Mouse (Mus musculus) heart, embryonic 11.5 days (tissue): Measurements from ENCODE around the gene Tmem59l. TPM values are rescaled to one million over a fixed set of nuclear protein-coding genes. Genes with fewer than 3 reads are reported as not detected.
A peak's percentile ranks its signal among the peaks of the same experiment; 100 is the strongest.

ENCODE experiments used
- ATAC-seq: fragments of 200-750 bp; cut with Nextera tagmentation; replicated peaks from 2 replicates; pipeline ENCODE4 v1.8.0; 2017; ENCODE audit warnings: moderate library complexity; ENCODE audit not compliant: insufficient number of reproducible peaks, low FRiP score, low TSS enrichment
- H3K27ac ChIP-seq: fragments of 300-500 bp; sonication (generic); 2 replicates; pipeline ENCODE4 v1.5.1; 2014; ENCODE audit warnings: mild to moderate bottlenecking, low read depth, low read length
- H3K27me3 ChIP-seq: fragments of 300-500 bp; sonication (generic); 2 replicates; pipeline ENCODE4 v1.6.1; 2014; ENCODE audit warnings: mild to moderate bottlenecking, low read length, mixed read lengths; ENCODE audit not compliant: control insufficient read depth, insufficient read depth
- H3K36me3 ChIP-seq: fragments of 300-500 bp; sonication (generic); 2 replicates; pipeline ENCODE4 v1.6.1; 2014; ENCODE audit warnings: mild to moderate bottlenecking, low read length, moderate library complexity, mixed read lengths; ENCODE audit not compliant: control insufficient read depth, insufficient read depth
- H3K4me1 ChIP-seq: fragments of 300-500 bp; sonication (generic); 2 replicates; pipeline ENCODE4 v1.6.1; 2014; ENCODE audit warnings: low read length; ENCODE audit not compliant: control insufficient read depth, insufficient read depth
- H3K4me2 ChIP-seq: fragments of 300-500 bp; sonication (generic); 2 replicates; pipeline ENCODE4 v1.6.1; 2014; ENCODE audit warnings: mild to moderate bottlenecking, moderate library complexity
- H3K4me3 ChIP-seq: fragments of 300-500 bp; sonication (generic); 2 replicates; pipeline ENCODE4 v1.5.1; 2014; ENCODE audit warnings: low read depth, low read length
- H3K9ac ChIP-seq: fragments of 300-500 bp; sonication (generic); 2 replicates; pipeline ENCODE4 v1.6.1; 2014; ENCODE audit warnings: mild to moderate bottlenecking, low read depth, low read length, moderate library complexity
- H3K9me3 ChIP-seq: fragments of 300-500 bp; sonication (generic); replicated peaks from 2 replicates; pipeline ENCODE4 v1.6.1; 2016; ENCODE audit warnings: low read length; ENCODE audit not compliant: control insufficient read depth
- WGBS: fragments of 180-500 bp; shearing (Covaris S2); extraction: QIAGEN DNeasy Blood & Tissue Kit; methylation state at CpG from one replicate; pipeline ENCODE4 v1.1.7; 2014; ENCODE audit not compliant: insufficient replicate concordance; 5-methylcytosine and 5-hydroxymethylcytosine counted together
- polyA plus RNA-seq: library from polyadenylated mRNA; unstranded; fragments of >200 nt; fragmentation: Nextera tagmentation; extraction: Ambion mirVana; gene quantifications from 2 replicates; pipeline ENCODE4 v1.2.1, GENCODE M21; 2014

Gene Tmem59l
- polyA plus RNA-seq, 1 experiment from 2014 or later: 0.86 TPM

- 3% methylated on average over 55 of the region's 55 CpGs for WGBS
- 0 out of 2 replicates have a peak, but pooled peaks have one; percentile 33 for ATAC-seq
- Histone ChIP-seq H3K36me3 (no peaks in the 10 kb centered on the region), H3K27ac (no peak overlapping the region), H3K9me3 (no peaks in the 10 kb centered on the region), H3K4me2 (peak overlapping the region; percentile 70), H3K4me3 (peak overlapping the region; percentile 46), H3K27me3 (peaks cover 98% of the 10 kb centered on the region), H3K9ac (peak overlapping the region; percentile 46; the same call in 1 of the 2 replicates), H3K4me1 (peaks cover 36% of the 10 kb centered on the region)
These were observed 1.0 kb upstream of the Tmem59l start for GRCm38 (mm10) chr8:70487993-70488796.

GRCm38 (mm10) chr8:70486191-70486681 lies 922 bp downstream of the Tmem59l start:
- H3K9ac ChIP-seq: no peak overlapping the region
- no peak overlapping the region for H3K27ac ChIP-seq
- no peak overlapping the region for H3K4me2 ChIP-seq
- peaks cover 29% of the 10 kb centered on the region for H3K4me1 ChIP-seq
- H3K9me3 ChIP-seq: no peaks in the 10 kb centered on the region
- H3K36me3 ChIP-seq: no peaks in the 10 kb centered on the region
- 30% methylated on average over 7 of the region's 7 CpGs for WGBS
- peaks cover 89% of the 10 kb centered on the region for H3K27me3 ChIP-seq
- ATAC-seq: no peak
- H3K4me3 ChIP-seq: no peak overlapping the region

- 37% methylated on average over 2 of the region's 2 CpGs for WGBS
- H3K27me3 ChIP-seq: peaks cover 70% of the 10 kb centered on the region
- peaks cover 4% of the 10 kb centered on the region for H3K4me1 ChIP-seq
- H3K9me3 ChIP-seq: no peaks in the 10 kb centered on the region
- no peak overlapping the region for H3K4me2 ChIP-seq
- no peak for ATAC-seq
- H3K4me3 ChIP-seq: no peak overlapping the region
- H3K9ac ChIP-seq: no peak overlapping the region
- no peak overlapping the region for H3K27ac ChIP-seq
- no peaks in the 10 kb centered on the region for H3K36me3 ChIP-seq
These were observed 4.2 kb downstream of the Tmem59l start for GRCm38 (mm10) chr8:70482943-70483342.

DNA sequence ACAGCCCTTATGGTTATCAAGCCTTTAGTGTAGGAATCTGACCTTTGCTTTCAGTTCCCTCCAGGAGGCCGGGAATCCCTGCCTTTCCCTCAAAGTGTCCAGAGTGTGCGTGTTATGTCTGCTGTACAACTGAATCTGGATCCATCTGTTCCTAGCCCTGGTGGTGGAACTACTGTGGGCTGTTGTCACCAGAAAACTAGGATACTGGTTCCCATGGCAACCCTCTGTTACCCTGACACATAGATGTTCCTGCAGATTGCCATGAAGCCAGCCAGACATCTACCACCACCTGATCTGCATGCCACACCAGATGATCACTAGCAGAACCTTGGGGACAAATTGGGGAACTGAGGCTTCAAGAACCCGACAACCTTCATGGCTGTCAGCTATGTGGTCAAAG lies 5.2 kb downstream of the Tmem59l start:
- H3K4me3 ChIP-seq: no peak overlapping the region
- H3K9me3 ChIP-seq: no peaks in the 10 kb centered on the region
- WGBS: 61% methylated on average over 3 of the region's 3 CpGs
- no peak overlapping the region for H3K4me2 ChIP-seq
- peaks cover 4% of the 10 kb centered on the region for H3K4me1 ChIP-seq
- no peaks in the 10 kb centered on the region for H3K36me3 ChIP-seq
- peaks cover 62% of the 10 kb centered on the region for H3K27me3 ChIP-seq
- H3K27ac ChIP-seq: no peak overlapping the region
- no peak for ATAC-seq
- H3K9ac ChIP-seq: no peak overlapping the region

DNA sequence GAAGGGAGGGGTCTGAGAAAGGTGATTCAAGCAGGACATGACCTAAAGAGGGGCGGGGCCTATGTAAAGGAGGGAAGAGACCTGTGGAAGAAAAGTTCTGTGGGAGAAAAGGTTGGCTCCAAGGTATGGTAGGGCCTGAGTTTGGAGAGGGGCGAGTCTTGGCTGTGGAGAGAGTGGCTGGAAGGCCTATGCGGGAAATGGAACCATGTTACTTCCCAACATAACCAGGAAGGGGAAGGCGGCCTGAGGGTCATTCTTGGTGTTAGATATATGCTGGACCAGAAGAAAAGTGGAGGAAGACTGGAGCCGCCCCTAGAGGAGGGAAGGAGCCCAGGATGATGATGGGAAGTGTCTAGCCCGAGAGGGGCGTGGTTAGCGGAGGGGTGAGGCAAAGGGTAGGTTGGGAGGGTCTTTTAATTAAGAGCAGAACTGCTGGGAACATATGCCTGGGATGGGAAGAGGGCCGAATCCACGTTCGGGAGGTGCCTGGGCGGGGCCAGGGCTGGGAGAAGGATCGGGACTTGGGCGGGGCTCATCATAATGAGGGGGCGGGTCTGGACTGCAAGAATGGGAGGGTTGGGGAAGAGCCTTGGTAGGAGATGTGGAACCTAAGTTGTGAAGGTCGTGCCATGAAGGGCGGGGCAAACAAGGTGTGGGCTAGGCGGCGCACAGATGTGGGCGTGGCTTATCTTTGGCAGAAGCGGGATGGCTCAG lies 9.7 kb downstream of the Tmem59l start:
- H3K4me2 ChIP-seq: peak overlapping the region; percentile 93
- H3K9ac ChIP-seq: no peak overlapping the region
- H3K36me3 ChIP-seq: no peaks in the 10 kb centered on the region
- H3K4me3 ChIP-seq: peak overlapping the region; percentile 85
- no peaks in the 10 kb centered on the region for H3K9me3 ChIP-seq
- H3K27me3 ChIP-seq: peaks cover 21% of the 10 kb centered on the region; the same call in 1 of the 2 replicates
- WGBS: 2% methylated on average over 21 of the region's 21 CpGs
- H3K27ac ChIP-seq: peak overlapping the region; percentile 12; the same call in 1 of the 2 replicates
- peaks cover 9% of the 10 kb centered on the region for H3K4me1 ChIP-seq
- ATAC-seq: peak; percentile 51

- Histone ChIP-seq H3K27ac (peak within 1 kb of the TSS; percentile 68), H3K4me1 (peaks cover 9% of the 10 kb centered on the region), H3K9me3 (no peaks in the 10 kb centered on the region), H3K4me3 (peak within 1 kb of the TSS; percentile 85), H3K27me3 (peaks cover 15% of the 10 kb centered on the region; the same call in 1 of the 2 replicates), H3K4me2 (peak within 1 kb of the TSS; percentile 93), H3K36me3 (no peaks in the 10 kb centered on the region), H3K9ac (peak within 1 kb of the TSS; percentile 94)
- WGBS: 0% methylated on average over 53 of the region's 53 CpGs
- ATAC-seq: peak; percentile 89
These were observed 10.6 kb downstream of the Tmem59l start, which contains the start of gene Klhl26 for GRCm38 (mm10) chr8:70476333-70477268. TSS of gene Klhl26 (minus strand) at chr8:70476968.

GRCm38 (mm10) chr8:70471856-70472255 lies 15.3 kb downstream of the Tmem59l start:
- no peak overlapping the region for H3K27ac ChIP-seq

DNA sequence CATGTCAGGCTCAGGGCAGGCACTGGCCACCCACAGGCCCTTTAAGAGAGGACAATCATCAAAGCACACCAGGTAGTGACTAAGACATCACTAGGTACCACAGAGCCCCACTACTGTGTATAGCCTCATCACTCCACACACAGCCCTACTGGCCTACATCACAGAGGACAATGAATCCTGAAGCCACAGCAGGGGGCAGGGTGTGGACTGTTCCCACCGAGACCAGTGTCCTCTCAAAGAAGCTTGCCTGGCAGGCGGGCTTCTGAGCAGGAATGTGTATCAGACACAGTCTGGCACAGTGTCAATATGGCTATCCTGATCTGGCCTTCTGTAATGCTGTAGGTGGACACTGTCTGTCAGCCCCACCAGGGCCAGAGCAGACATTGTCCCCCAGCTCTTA lies 17.2 kb downstream of the Tmem59l start:
- Histone ChIP-seq H3K4me2 (peak overlapping the region; percentile 6; the same call in 1 of the 2 replicates), H3K9me3 (no peaks in the 10 kb centered on the region), H3K27me3 (no peaks in the 10 kb centered on the region), H3K4me1 (peaks cover 42% of the 10 kb centered on the region), H3K4me3 (no peak overlapping the region), H3K27ac (peak overlapping the region; percentile 25), H3K9ac (no peak overlapping the region), H3K36me3 (no peaks in the 10 kb centered on the region)
- WGBS: 50% methylated on average over 2 of the region's 2 CpGs
- no peak for ATAC-seq

More at GRCm38 (mm10) chr8:70471856-70472255, 15.3 kb downstream of the Tmem59l start:
- H3K4me3 ChIP-seq: no peak overlapping the region
- H3K36me3 ChIP-seq: no peaks in the 10 kb centered on the region
- H3K4me1 ChIP-seq: peaks cover 40% of the 10 kb centered on the region
- no peak for ATAC-seq
- H3K9ac ChIP-seq: no peak overlapping the region
- WGBS: 98% methylated on average over 7 of the region's 7 CpGs
- no peaks in the 10 kb centered on the region for H3K27me3 ChIP-seq
- no peak overlapping the region for H3K4me2 ChIP-seq
- H3K9me3 ChIP-seq: no peaks in the 10 kb centered on the region
